Mouse (Mus musculus) C2C12 (cell line): ENCODE data around the gene Diras2.

Experiments
- CTCF ChIP-seq: IDR thresholded peaks from one replicate; pipeline ENCODE4 v1.5.1; 2011; ENCODE audit not compliant: control insufficient read depth, insufficient read depth, insufficient read length
- MYOD1 ChIP-seq: IDR thresholded peaks from one replicate; pipeline ENCODE4 v1.6.1; 2011; ENCODE audit warnings: low read depth; ENCODE audit not compliant: control insufficient read depth, insufficient read length

GRCm38 (mm10) chr13:52476222-52476621 lies 54.9 kb downstream of the Diras2 start:
- TF ChIP-seq CTCF = no peak
- TF ChIP-seq MYOD1 = no peak
